Mouse (Mus musculus) erythroblast, embryonic 14.5 days (primary cell): ENCODE data around the gene Mus81.

Source experiments
- GATA1 ChIP-seq: IDR thresholded peaks from 2 replicates; pipeline ENCODE4 v1.6.1; 2012; ENCODE audit warnings: low read length, inconsistent platforms, mixed read lengths
- TAL1 ChIP-seq: IDR thresholded peaks from 3 replicates; pipeline ENCODE4 v1.6.1; 2012; ENCODE audit warnings: low read length, inconsistent platforms, mixed read lengths

DNA sequence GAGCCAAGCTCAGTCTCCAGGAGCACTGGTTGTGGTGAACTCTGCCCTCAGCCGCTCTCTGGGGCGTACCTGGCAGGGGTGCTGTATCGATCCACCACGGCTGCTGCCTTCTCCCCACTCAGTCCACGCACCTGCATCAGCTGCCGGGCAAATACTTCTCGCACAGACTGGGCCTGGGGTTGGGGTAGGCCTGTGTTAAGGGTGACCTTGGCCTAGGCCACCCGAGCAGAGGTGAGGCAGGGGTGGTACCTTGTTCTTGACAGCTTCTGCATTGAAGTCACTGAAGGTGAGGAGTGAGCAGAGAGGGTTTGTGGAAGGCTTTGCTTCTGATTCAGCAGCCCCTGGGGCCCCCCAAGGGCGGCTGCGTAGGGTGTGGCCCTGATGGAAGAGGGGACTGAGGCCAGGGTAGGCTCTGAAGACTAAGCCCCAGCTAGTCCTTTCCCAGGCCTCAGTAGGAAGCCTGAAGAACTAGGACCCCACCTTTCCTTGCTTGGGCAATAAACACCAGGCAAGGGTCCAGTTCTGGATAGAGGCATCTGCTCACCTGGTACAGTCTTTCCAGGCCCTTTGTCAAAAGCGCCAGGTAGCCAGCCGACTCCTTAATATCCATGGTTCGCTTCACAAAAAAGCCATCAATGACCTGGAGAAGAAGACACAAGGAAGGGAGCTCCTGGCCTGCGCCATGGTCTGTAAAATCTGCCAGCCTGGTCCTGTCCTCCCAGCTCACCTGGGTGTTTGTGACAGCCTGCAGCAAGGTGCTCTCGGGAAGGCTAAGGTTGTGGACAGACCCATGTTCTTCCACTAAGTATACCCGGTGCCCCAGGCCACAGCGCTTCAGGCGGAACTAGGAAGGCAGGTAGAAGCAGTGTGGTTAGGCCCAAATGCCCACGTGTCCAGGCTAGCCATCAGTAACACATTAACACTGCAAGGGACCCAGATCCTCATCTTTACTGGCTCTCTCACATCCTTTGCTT, 4.5 kb downstream of the Mus81 start:
- no peak for TF ChIP-seq TAL1
- TF ChIP-seq GATA1, result no peak
